In genomic region chr5:116311636-116312035, GRCm38 (mm10) we compare ENCODE assay signal across 14 mouse cellular contexts. TPM values are rescaled to one million over a fixed set of nuclear protein-coding genes. Genes with fewer than 3 reads are reported as not detected.
A peak's percentile ranks its signal among the peaks of the same experiment; 100 is the strongest.
DNase-seq lines count a peak whose midpoint lies in the region; ATAC-seq and TF ChIP-seq lines count a peak whose summit lies in the region.
"Had no signal": no experiment of that assay in that cellular context is flagged by ENCODE, and none has a peak within 500 bp of the region (broad histone marks: within the 10 kb centered on the region; RNA-seq: fewer than 3 reads in every experiment).

No protein-coding gene starts in this region.

- 0 out of 2 replicates have a peak, but pooled peaks cover 2% of the 10 kb centered on the region for H3K9me3 ChIP-seq in hindbrain, embryonic 10.5 days
- H3K9me3 ChIP-seq in hindbrain, embryonic 11.5 days (ENCODE audit: control insufficient read depth, low read length) = no peaks in the 10 kb centered on the region
- 0 out of 2 replicates have a peak, but pooled peaks cover 4% of the 10 kb centered on the region for H3K9me3 ChIP-seq in forebrain, embryonic 13.5 days (replicated peaks)
- H3K9me3 ChIP-seq in limb, embryonic 11.5 days (ENCODE audit: control insufficient read depth, low read length) = peaks cover 2% of the 10 kb centered on the region; the same call in 1 of the 2 replicates

- no peak for DNase-seq in hindbrain, embryonic 10.5 days (ENCODE audit: low spot score)
- no peak for DNase-seq in hindbrain, embryonic 11.5 days (ENCODE audit: low spot score)
- DNase-seq in limb, embryonic 11.5 days (ENCODE audit: low spot score) = no peak
- no peak for DNase-seq in embryo, embryonic 10 days (ENCODE audit: low spot score)
- DNase-seq in urinary bladder, adult 18-20 months (ENCODE audit: low spot score in 2 of 2) = no peak
- DNase-seq: cerebellum, adult 18-20 months; heart, adult 11 months; lung, adult 18-20 months; thymus, adult 2 months had no signal

- no peaks in the 10 kb centered on the region for H3K36me3 ChIP-seq in hindbrain, embryonic 10.5 days
- H3K36me3 ChIP-seq in hindbrain, embryonic 11.5 days (ENCODE audit: control insufficient read depth, insufficient read depth, low read length) = no peaks in the 10 kb centered on the region
- H3K36me3 ChIP-seq in C2C12 (ENCODE audit: control insufficient read depth, insufficient read depth) = no peaks in the 10 kb centered on the region
- no peaks in the 10 kb centered on the region for H3K36me3 ChIP-seq in forebrain, embryonic 13.5 days (ENCODE audit: poor library complexity, severe bottlenecking)
- no peaks in the 10 kb centered on the region for H3K36me3 ChIP-seq in limb, embryonic 11.5 days (ENCODE audit: control insufficient read depth, insufficient read depth, low read length)

- H3K4me2 ChIP-seq in hindbrain, embryonic 11.5 days (replicated peaks; ENCODE audit: low read depth, low read length) = no peak overlapping the region
- peak overlapping the region; percentile 51 for H3K4me2 ChIP-seq in forebrain, embryonic 13.5 days
- H3K4me2 ChIP-seq in limb, embryonic 11.5 days (ENCODE audit: low read depth, severe bottlenecking) = no peak overlapping the region; the same call in 1 of the 2 replicates

- H3K79me2 ChIP-seq in C2C12 (ENCODE audit: control insufficient read depth, insufficient read depth) = no peaks in the 10 kb centered on the region

- peaks cover 10% of the 10 kb centered on the region for H3K27me3 ChIP-seq in hindbrain, embryonic 10.5 days (ENCODE audit: insufficient read depth, poor library complexity, severe bottlenecking)
- no peaks in the 10 kb centered on the region for H3K27me3 ChIP-seq in hindbrain, embryonic 11.5 days (ENCODE audit: control insufficient read depth, insufficient read depth, low read length)
- no peaks in the 10 kb centered on the region for H3K27me3 ChIP-seq in C2C12 (ENCODE audit: control insufficient read depth, insufficient read depth, insufficient read length)
- H3K27me3 ChIP-seq in forebrain, embryonic 13.5 days = peaks cover 84% of the 10 kb centered on the region
- H3K27me3 ChIP-seq in limb, embryonic 11.5 days (ENCODE audit: control insufficient read depth, insufficient read depth, low read length) = no peaks in the 10 kb centered on the region

- H3K79me3 ChIP-seq in C2C12 (ENCODE audit: low read depth) = no peaks in the 10 kb centered on the region

- H3ac ChIP-seq in C2C12 (ENCODE audit: control insufficient read depth, insufficient read length, low read depth) = no peak overlapping the region

- TF ChIP-seq CTCF in C2C12 (IDR thresholded peaks at IDR 0.05; ENCODE audit: control insufficient read depth, insufficient read depth, insufficient read length) = no peak

- no peak overlapping the region for H3K4me3 ChIP-seq in hindbrain, embryonic 10.5 days
- no peak overlapping the region for H3K4me3 ChIP-seq in hindbrain, embryonic 11.5 days (ENCODE audit: low read depth, low read length)
- no peak overlapping the region for H3K4me3 ChIP-seq in C2C12 (ENCODE audit: insufficient read depth, poor library complexity, severe bottlenecking)
- no peak overlapping the region; the same call in 1 of the 2 replicates for H3K4me3 ChIP-seq in forebrain, embryonic 13.5 days
- H3K4me3 ChIP-seq in limb, embryonic 11.5 days (ENCODE audit: low read depth, low read length) = no peak overlapping the region

- peaks cover 10% of the 10 kb centered on the region for H3K4me1 ChIP-seq in hindbrain, embryonic 10.5 days (replicated peaks)
- H3K4me1 ChIP-seq in hindbrain, embryonic 11.5 days (replicated peaks; ENCODE audit: control insufficient read depth, insufficient read depth, low read length) = no peaks in the 10 kb centered on the region
- H3K4me1 ChIP-seq in forebrain, embryonic 13.5 days = peaks cover 16% of the 10 kb centered on the region
- peaks cover 5% of the 10 kb centered on the region; the same call in 1 of the 2 replicates for H3K4me1 ChIP-seq in limb, embryonic 11.5 days (ENCODE audit: control insufficient read depth, insufficient read depth, low read length)

- no peak overlapping the region for H3K9ac ChIP-seq in hindbrain, embryonic 11.5 days (ENCODE audit: low read depth, low read length)
- H3K9ac ChIP-seq in forebrain, embryonic 13.5 days = no peak overlapping the region
- H3K9ac ChIP-seq in limb, embryonic 11.5 days (ENCODE audit: low read length) = no peak overlapping the region; the same call in 1 of the 2 replicates

- no peak for ATAC-seq in hindbrain, embryonic 11.5 days (ENCODE audit: low FRiP score)
- no peak for ATAC-seq in forebrain, embryonic 13.5 days
- ATAC-seq in limb, embryonic 11.5 days (ENCODE audit: insufficient number of reproducible peaks, low FRiP score, low TSS enrichment, low read depth) = no peak
- no peak for ATAC-seq in granulocyte monocyte progenitor cell, adult 5-6 weeks (replicated peaks; ENCODE audit: poor library complexity, severe bottlenecking)
- ATAC-seq: intestine, embryonic 16.5 days had no signal

- WGBS in hindbrain, embryonic 10.5 days = 94% methylated on average over 6 of the region's 6 CpGs
- 93% methylated on average over 6 of the region's 6 CpGs for WGBS in hindbrain, embryonic 11.5 days
- WGBS in forebrain, embryonic 13.5 days = 87% methylated on average over 6 of the region's 6 CpGs
- 91% methylated on average over 6 of the region's 6 CpGs for WGBS in limb, embryonic 11.5 days

- peak overlapping the region; percentile 53; the same call in 1 of the 2 replicates for H3K27ac ChIP-seq in hindbrain, embryonic 10.5 days
- no peak overlapping the region for H3K27ac ChIP-seq in hindbrain, embryonic 11.5 days (ENCODE audit: low read depth, low read length)
- H3K27ac ChIP-seq in forebrain, embryonic 13.5 days = no peak overlapping the region
- peak overlapping the region; percentile 33; the same call in 1 of the 2 replicates for H3K27ac ChIP-seq in limb, embryonic 11.5 days (replicated peaks; ENCODE audit: low read depth, low read length)

TF ChIP-seq in C2C12, 6 proteins besides CTCF, POLR2A, EP300 and RAD21:
- TF ChIP-seq MAX (IDR thresholded peaks at IDR 0.05) (no peak), USF1 (IDR thresholded peaks at IDR 0.05; ENCODE audit: low read depth) (peak; percentile 16)

RNA-seq across cellular contexts. Expression of gene Ccdc60, which starts 22.9 kb away (rescaled TPM):
- polyA plus RNA-seq in hindbrain, embryonic 10.5 days (2016; fragmentation: Nextera tagmentation; extraction: Ambion mirVana) = 1.3 and 2.1 TPM in 2 replicates
- polyA plus RNA-seq in hindbrain, embryonic 11.5 days (2014; fragmentation: Nextera tagmentation; extraction: Ambion mirVana) = 2.0 and 2.2 TPM in 2 replicates
- 0.07 TPM for polyA plus RNA-seq in C2C12 (2012; fragmentation: generic; extraction: Trizol)
- 0.58 and 1.3 TPM in 2 replicates for polyA plus RNA-seq in forebrain, embryonic 13.5 days (2015; fragmentation: Nextera tagmentation; extraction: Ambion mirVana)
- polyA plus RNA-seq in limb, embryonic 11.5 days (2014; fragmentation: Nextera tagmentation; extraction: Ambion mirVana) = 1.3 and 1.5 TPM in 2 replicates
- total RNA-seq in granulocyte monocyte progenitor cell, adult 5-6 weeks (2014; fragmentation: Nextera tagmentation) = not detected in 2 replicates
- total RNA-seq in granulocyte monocyte progenitor cell, adult 5-6 weeks (2017) = not detected in 2 replicates
- total RNA-seq: megakaryocyte progenitor cell, adult 5-6 weeks had no signal

Comparison
In these comparisons a context has a peak if more than half of its experiments do, and no peak if none do; other contexts are left out.
1. H3K27ac ChIP-seq: peak in hindbrain, embryonic 10.5 days (single experiment) and limb, embryonic 11.5 days (single experiment); none in hindbrain, embryonic 11.5 days (single experiment) and forebrain, embryonic 13.5 days (single experiment).